Mouse (Mus musculus) neural tube, embryonic 12.5 days (tissue): ENCODE data around the gene Srarp. TPM values are rescaled to one million over a fixed set of nuclear protein-coding genes. Genes with fewer than 3 reads are reported as not detected.

Experiments used
- ATAC-seq: fragments of 200-750 bp; cut with Nextera tagmentation; 2 replicates; pipeline ENCODE4 v1.8.0; 2017; ENCODE audit warnings: low read depth, mild to moderate bottlenecking, moderate TSS enrichment, moderate library complexity; ENCODE audit not compliant: low FRiP score
- H3K27ac ChIP-seq: fragments of 300-500 bp; sonication (generic); 2 replicates; pipeline ENCODE4 v1.5.1; 2016
- H3K27me3 ChIP-seq: fragments of 300-500 bp; sonication (generic); replicated peaks from 2 replicates; pipeline ENCODE4 v1.6.1; 2016; ENCODE audit warnings: mild to moderate bottlenecking
- H3K36me3 ChIP-seq: fragments of 300-500 bp; sonication (generic); 2 replicates; pipeline ENCODE4 v1.6.1; 2016; ENCODE audit warnings: mild to moderate bottlenecking
- H3K4me1 ChIP-seq: fragments of 300-500 bp; sonication (generic); 2 replicates; pipeline ENCODE4 v1.6.1; 2016
- H3K4me2 ChIP-seq: fragments of 300-500 bp; sonication (generic); replicated peaks from 2 replicates; pipeline ENCODE4 v1.6.1; 2016; ENCODE audit warnings: mild to moderate bottlenecking
- H3K4me3 ChIP-seq: fragments of 300-500 bp; sonication (generic); 2 replicates; pipeline ENCODE4 v1.5.1; 2016
- H3K9ac ChIP-seq: fragments of 300-500 bp; sonication (generic); 2 replicates; pipeline ENCODE4 v1.6.1; 2016; ENCODE audit warnings: mild to moderate bottlenecking
- H3K9me3 ChIP-seq: fragments of 300-500 bp; sonication (generic); 2 replicates; pipeline ENCODE4 v1.6.1; 2016; ENCODE audit warnings: mild to moderate bottlenecking
- WGBS: fragments of 180-500 bp; shearing (Covaris S2); methylation state at CpG from one replicate; pipeline ENCODE4 v1.1.7; 2016; 5-methylcytosine and 5-hydroxymethylcytosine counted together
- polyA plus RNA-seq: library from polyadenylated mRNA; unstranded; fragments of >200 nt; fragmentation: Nextera tagmentation; extraction: Ambion mirVana; gene quantifications from 2 replicates; pipeline ENCODE4 v1.2.1, GENCODE M21; 2016

The Srarp gene
- polyA plus RNA-seq, 1 experiment from 2014 or later = not detected

DNA sequence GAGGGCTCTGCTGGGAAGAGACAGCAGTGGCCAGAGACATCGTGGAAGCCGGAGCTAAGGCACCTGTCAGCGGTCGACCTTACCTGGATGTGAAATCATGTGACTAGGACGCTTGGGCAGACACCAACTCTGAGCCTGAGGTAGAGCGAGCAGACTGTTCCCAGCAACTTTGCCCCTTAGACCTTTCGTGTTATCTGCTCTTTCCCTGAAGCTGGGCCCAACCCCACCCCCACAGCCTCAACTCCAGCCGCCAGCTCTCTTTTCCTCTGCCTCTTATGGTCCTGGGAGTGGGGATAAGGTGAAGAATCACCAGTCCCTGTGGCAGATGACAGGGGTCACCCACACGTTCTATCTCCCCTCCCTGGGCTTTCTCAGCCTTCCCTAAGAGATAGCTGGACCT is 15.0 kb downstream of the Srarp start:
- H3K4me3 ChIP-seq = no peak overlapping the region
- 57% methylated on average over 9 of the region's 9 CpGs for WGBS
- no peak overlapping the region for H3K9ac ChIP-seq
- H3K9me3 ChIP-seq = 0 out of 2 replicates have a peak, but pooled peaks cover 4% of the 10 kb centered on the region
- H3K36me3 ChIP-seq = no peaks in the 10 kb centered on the region
- H3K27ac ChIP-seq = no peak overlapping the region
- H3K4me1 ChIP-seq = peaks cover 7% of the 10 kb centered on the region; the same call in 1 of the 2 replicates
- ATAC-seq = no peak
- H3K4me2 ChIP-seq = no peak overlapping the region
- peaks cover 28% of the 10 kb centered on the region for H3K27me3 ChIP-seq

DNA sequence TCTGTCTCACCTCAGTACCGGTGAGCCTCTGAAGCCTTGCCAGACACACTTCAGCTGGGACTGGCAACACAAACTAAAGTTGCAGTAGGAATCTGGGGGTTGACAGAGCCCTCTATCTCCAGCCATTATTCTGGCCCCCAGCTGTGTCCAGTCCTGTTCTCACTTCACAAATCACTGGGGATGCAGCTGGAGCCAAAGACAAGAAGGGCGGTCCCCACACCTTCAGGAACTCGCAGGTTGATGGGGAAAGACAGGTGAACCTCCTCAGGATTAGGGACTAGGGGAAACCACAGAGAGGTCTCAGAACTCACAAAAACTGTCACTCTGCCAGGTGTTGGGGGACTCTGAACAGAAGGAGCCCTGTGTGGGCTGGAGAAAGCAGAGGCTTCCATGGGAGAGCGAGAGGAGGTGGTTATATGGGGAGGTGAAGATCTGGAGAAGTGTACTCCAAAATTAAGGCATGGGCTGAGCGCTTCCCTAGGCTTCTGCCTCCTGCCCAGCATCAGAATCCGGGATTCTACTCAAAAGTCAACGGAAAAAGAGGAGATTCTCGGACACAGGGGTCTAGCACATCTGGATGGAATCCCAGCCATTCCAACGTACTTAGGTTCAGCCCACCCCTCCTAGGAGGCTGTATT is 15.6 kb downstream of the Srarp start, which contains the start of gene Hspb7:
Hspb7 (plus strand) TSS at position 588 of the 638 bp plus-strand sequence.
- H3K27ac ChIP-seq = no peak within 1 kb of the TSS
- 0 out of 2 replicates have a peak, but pooled peaks cover 1% of the 10 kb centered on the region for H3K4me1 ChIP-seq
- H3K36me3 ChIP-seq = no peaks in the 10 kb centered on the region
- no peak within 1 kb of the TSS for H3K4me3 ChIP-seq
- no peak within 1 kb of the TSS for H3K9ac ChIP-seq
- H3K4me2 ChIP-seq = no peak within 1 kb of the TSS
- WGBS = 60% methylated on average over 9 of the region's 9 CpGs
- no peak for ATAC-seq
- H3K27me3 ChIP-seq = peaks cover 23% of the 10 kb centered on the region
- 0 out of 2 replicates have a peak, but pooled peaks cover 4% of the 10 kb centered on the region for H3K9me3 ChIP-seq

DNA sequence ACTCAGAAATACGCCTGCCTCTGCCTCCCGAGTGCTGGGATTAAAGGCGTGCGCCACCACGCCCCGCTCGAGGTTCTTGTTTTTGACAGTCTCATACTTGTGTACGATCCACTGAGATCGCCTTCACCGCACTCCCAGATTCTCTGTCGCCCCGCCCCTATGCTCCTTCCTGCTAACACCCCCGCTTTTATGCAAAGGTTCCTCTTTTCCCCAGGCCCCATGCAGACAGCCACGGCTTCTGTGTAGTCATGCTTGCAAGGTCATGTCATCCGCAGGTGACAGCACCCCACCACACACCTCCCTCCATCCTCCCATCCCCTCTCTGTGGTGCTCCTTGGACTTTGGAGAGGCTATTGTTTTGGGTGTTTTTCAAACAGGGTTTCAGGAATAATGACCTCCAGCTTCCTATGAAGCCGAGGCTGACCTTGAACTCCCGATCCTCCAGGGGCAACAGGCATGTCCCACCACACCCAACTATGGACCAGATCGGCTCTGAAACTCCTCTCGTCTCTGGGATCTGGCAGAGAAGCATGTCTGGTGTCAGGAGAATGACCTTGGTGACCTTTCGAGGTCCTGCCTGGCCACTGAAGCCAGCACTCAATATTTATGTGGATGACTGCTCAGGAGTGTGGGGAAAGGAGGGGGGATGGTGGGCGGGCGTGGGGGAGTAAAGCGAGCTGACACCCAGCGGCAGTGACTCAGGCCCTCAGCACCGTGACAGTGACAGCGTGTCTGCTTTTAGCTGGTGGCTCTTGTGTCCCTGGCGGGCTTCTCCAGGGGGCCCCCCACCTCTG is 16.3 kb downstream of the Srarp start:
- ATAC-seq = no peak
- Histone ChIP-seq H3K4me2 (no peak overlapping the region), H3K4me3 (no peak overlapping the region), H3K27me3 (peaks cover 16% of the 10 kb centered on the region; the same call in 1 of the 2 replicates), H3K9ac (no peak overlapping the region), H3K36me3 (no peaks in the 10 kb centered on the region), H3K27ac (no peak overlapping the region), H3K4me1 (no peaks in the 10 kb centered on the region), H3K9me3 (0 out of 2 replicates have a peak, but pooled peaks cover 4% of the 10 kb centered on the region)
- 69% methylated on average over 27 of the region's 27 CpGs for WGBS

DNA sequence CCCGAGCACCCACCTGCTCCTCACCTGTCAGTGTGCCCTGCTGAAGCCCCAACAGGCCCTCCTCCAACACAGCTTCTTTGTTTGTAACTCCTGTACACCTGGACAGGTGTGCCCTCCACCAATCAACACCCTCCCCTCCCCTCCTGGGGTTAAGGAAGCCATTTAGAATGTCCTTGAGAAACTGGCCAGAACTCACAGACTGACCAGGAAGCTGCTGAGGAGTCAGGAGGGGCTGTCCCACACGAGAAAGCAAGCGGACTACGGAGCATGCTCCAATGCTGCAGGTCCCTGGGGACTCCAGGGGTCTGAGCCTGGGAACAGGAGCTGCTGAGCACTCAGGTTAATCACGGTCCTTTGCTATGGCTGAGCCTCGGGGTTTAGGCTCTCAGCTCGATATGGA is 20.0 kb downstream of the Srarp start, which contains the start of gene Clcnkb:
Clcnkb (minus strand) TSS at position 91 of the 400 bp plus-strand sequence.
- Histone ChIP-seq H3K27me3 (0 out of 2 replicates have a peak, but pooled peaks cover 5% of the 10 kb centered on the region), H3K27ac (no peak within 1 kb of the TSS), H3K9me3 (0 out of 2 replicates have a peak, but pooled peaks cover 4% of the 10 kb centered on the region), H3K4me2 (no peak within 1 kb of the TSS), H3K4me1 (no peaks in the 10 kb centered on the region), H3K4me3 (no peak within 1 kb of the TSS), H3K36me3 (no peaks in the 10 kb centered on the region), H3K9ac (no peak within 1 kb of the TSS)
- no peak for ATAC-seq
- 68% methylated on average over 7 of the region's 7 CpGs for WGBS

DNA sequence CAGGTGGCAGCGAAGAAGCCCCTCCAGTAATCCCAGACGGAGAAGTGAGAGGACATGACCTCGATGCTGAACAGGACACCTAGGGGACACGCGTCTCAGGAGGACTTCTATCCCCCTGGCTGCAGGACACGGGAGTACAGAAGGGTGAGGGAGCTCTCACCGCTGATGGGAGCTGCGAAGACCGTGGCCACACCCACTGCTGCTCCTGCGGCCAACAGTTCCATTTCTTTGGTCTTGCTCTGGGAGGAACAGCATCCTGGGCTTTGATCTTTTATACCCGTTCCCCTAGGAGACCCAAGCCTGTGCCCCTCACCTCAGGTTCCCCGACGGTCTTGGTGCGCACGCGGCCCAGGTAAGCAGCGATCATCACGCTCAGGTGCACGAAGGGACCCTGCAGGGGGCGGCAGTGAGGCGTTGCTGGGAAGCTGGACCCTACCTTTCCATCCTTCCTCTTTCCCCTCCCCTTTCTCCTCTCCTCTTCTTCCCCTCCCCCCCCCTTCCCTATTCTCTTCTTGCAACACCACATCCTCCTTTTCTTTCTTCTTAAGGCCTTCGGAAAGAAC is 24.4 kb downstream of the Srarp start:
- Histone ChIP-seq H3K27me3 (peaks cover 5% of the 10 kb centered on the region; the same call in 1 of the 2 replicates), H3K9me3 (no peaks in the 10 kb centered on the region), H3K4me1 (no peaks in the 10 kb centered on the region), H3K27ac (no peak overlapping the region), H3K9ac (no peak overlapping the region), H3K4me3 (no peak overlapping the region), H3K36me3 (no peaks in the 10 kb centered on the region), H3K4me2 (no peak overlapping the region)
- no peak for ATAC-seq
- 15% methylated on average over 22 of the region's 22 CpGs for WGBS

DNA sequence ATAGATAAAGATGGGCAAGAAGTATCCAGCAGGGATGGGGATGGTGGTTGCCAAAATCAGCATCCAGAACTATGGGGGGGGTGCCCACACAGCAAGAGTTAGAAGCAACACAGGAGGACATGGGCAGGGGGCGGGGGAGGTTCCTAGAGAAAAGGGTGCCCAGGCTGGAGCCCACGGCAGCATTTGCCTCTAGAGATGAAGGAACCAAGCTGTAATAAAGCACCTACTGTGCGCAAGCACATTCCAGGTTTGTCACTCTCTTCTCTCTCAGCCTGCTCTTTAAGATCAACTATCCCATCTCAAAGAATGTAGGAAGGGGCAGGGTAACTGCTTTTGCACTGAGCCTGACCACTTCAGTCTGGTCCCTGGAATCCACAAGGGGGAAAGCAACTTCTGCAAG is 27.3 kb downstream of the Srarp start:
- H3K27me3 ChIP-seq = peaks cover 9% of the 10 kb centered on the region
- no peaks in the 10 kb centered on the region for H3K4me1 ChIP-seq
- no peak for ATAC-seq

DNA sequence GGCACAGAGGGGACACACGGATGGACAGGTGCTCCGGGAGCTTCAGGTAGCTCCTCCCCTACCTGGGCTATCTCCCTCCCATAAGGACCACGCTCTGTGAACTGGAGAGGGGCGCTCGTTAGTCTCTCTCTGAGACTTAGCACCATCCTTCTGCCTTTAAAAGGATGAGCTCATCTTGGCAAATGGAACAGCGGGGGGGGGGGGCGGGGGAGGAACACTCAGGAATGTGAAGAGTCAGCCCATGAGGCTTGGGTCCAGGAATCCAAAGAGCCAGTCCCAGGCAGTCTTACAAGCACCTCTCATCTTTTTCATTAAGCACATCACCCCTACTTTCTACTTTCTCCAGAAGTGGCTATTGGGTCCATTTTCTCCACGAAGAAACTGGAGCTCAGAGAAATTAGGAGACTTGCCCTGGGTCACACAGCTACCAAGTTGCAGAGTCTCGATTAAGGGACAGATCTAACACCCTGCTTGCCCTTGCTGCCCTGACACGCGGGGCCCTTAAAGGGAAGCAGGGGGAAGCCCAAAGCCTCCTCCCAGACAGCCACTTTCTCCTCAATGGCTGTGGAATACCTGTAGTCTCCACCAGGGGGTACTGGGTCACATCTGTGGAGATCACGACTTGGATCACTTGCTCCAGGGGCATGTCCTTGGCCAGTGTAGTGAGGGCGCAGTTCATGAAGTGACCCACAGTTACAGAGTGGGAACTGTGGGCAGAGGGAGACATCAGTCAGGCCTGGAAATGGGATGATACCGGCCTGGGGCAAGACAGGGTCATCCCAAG is 29.2 kb downstream of the Srarp start:
- Histone ChIP-seq H3K27me3 (peaks cover 9% of the 10 kb centered on the region), H3K36me3 (no peaks in the 10 kb centered on the region), H3K4me3 (no peak overlapping the region), H3K4me1 (no peaks in the 10 kb centered on the region), H3K4me2 (no peak overlapping the region), H3K27ac (no peak overlapping the region), H3K9me3 (no peaks in the 10 kb centered on the region), H3K9ac (no peak overlapping the region)
- ATAC-seq = no peak
- 53% methylated on average over 14 of the region's 14 CpGs for WGBS

More for the DNA sequence above, 27.3 kb downstream of the Srarp start:
- Histone ChIP-seq H3K9me3 (no peaks in the 10 kb centered on the region), H3K4me2 (no peak overlapping the region), H3K9ac (no peak overlapping the region), H3K36me3 (no peaks in the 10 kb centered on the region), H3K27ac (no peak overlapping the region), H3K4me3 (no peak overlapping the region)
- 88% methylated on average over 3 of the region's 3 CpGs for WGBS

DNA sequence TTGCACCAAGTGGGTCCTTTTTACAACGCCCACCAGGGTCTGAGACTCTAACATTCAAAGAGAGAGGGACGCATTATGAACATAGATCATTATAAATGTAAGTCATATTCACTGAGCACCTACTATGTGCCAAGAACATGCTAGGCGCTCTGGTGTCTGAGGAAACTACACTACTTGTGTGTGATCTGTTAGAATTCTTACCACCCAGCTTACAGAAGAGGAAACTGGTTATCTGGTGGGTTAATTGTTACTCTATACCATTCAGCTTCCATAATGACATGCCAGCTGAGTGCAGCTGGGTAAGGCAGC is 30.6 kb downstream of the Srarp start:
- Histone ChIP-seq H3K36me3 (no peaks in the 10 kb centered on the region), H3K27me3 (peaks cover 4% of the 10 kb centered on the region), H3K4me3 (no peak overlapping the region), H3K27ac (no peak overlapping the region), H3K9ac (no peak overlapping the region), H3K9me3 (no peaks in the 10 kb centered on the region), H3K4me2 (no peak overlapping the region), H3K4me1 (no peaks in the 10 kb centered on the region)
- 84% methylated on average over 3 of the region's 3 CpGs for WGBS
- no peak for ATAC-seq

DNA sequence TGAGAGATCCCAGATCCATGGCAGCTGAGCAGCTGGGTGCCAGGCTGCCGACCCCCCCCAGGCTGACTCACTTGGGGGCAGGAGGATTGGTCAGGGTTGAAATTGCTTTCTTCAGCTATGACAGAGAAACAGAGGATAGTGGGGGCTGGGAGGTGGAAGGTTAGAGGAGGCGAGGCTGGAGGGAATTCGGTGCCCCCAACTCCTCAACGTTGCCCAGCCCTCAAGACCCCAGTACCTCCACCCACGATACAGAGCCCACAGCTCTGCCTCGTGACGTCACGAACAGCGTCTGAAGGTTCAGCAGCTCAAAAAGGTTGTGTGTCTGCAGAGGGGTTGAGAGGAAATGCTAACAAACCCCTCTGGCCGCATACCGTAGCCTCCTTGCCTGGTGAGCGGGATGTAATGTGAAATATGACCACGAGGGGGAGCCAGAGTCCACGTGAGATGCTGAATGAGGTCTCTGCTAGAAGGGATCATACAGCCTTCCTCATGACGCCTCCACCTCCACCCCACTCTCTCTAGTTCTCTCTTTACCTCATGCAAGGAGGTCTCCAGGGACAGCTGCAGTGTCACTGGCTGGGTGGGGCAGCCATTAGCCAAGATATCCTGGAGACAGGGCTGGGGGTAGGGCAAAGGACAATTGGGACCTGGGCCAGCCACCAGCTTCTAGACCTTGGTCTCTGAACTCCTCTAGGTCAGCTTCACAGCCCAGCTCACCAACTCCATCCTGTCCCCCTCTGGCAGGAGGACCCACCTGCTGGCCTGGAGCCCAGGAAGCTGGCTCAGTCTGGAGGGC is 31.2 kb downstream of the Srarp start:
- H3K4me3 ChIP-seq = no peak overlapping the region
- no peaks in the 10 kb centered on the region for H3K9me3 ChIP-seq
- H3K36me3 ChIP-seq = no peaks in the 10 kb centered on the region
- ATAC-seq = peak; percentile 70
- no peak overlapping the region for H3K27ac ChIP-seq
- no peaks in the 10 kb centered on the region for H3K4me1 ChIP-seq
- peaks cover 4% of the 10 kb centered on the region for H3K27me3 ChIP-seq
- peak overlapping the region; percentile 35 for H3K4me2 ChIP-seq
- 0 out of 2 replicates have a peak overlapping the region, but pooled peaks have one; percentile 26 for H3K9ac ChIP-seq
- 13% methylated on average over 15 of the region's 15 CpGs for WGBS

DNA sequence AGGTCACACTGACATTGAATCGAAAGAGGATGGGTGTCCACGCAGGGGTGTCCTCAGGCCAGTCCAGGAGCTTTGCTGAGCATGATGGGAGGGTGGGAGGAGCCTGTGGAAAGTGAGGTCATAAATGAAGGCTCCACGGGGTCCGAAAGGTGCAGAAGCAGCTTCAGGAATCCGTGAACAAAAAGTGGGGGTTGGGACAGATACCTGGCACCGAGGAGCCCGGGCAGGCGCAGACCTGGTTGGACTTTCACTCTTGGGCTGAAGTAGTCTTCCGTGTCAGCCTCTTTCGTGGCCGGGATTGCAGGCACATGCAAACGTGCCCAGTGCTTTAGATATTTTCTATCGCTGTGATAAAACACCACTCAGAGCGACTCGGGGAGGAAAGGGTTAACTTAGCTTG is 35.7 kb downstream of the Srarp start:
- no peak overlapping the region for H3K9ac ChIP-seq
- no peaks in the 10 kb centered on the region for H3K9me3 ChIP-seq
- peaks cover 19% of the 10 kb centered on the region for H3K27me3 ChIP-seq
- no peaks in the 10 kb centered on the region for H3K36me3 ChIP-seq
- no peak overlapping the region for H3K4me2 ChIP-seq
- H3K27ac ChIP-seq = no peak overlapping the region
- 90% methylated on average over 15 of the region's 15 CpGs for WGBS
- no peak for ATAC-seq
- H3K4me3 ChIP-seq = no peak overlapping the region
- no peaks in the 10 kb centered on the region for H3K4me1 ChIP-seq

DNA sequence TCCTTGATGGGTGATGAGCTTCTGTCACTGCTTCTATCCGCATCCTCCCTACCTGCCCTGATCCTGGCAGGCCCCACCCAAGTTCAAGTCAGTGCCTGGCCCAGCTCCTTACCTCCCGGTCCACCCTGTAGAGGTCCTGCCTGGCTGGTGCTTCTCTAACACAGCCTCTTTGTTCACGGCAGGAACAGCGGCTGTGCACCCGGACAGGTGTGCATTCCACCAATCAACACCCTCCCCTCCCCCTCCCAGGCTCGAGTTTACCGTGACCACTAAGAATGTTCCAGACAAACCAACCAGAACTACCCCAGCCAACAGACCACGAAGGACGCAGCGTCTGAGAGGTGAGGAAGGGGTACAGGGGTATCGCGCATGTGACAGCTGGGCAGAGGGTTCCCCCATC is 37.4 kb downstream of the Srarp start, which contains the start of gene Clcnka:
Clcnka (minus strand) TSS at position 180 of the 400 bp plus-strand sequence.
- Histone ChIP-seq H3K4me3 (no peak within 1 kb of the TSS), H3K36me3 (no peaks in the 10 kb centered on the region), H3K4me1 (no peaks in the 10 kb centered on the region), H3K27ac (no peak within 1 kb of the TSS), H3K27me3 (peaks cover 22% of the 10 kb centered on the region), H3K4me2 (no peak within 1 kb of the TSS), H3K9ac (no peak within 1 kb of the TSS), H3K9me3 (no peaks in the 10 kb centered on the region)
- WGBS = 73% methylated on average over 12 of the region's 12 CpGs
- ATAC-seq = no peak
